ENCODE assay signal across 33 mouse cellular contexts in genomic region chr3:151899094-151899493, GRCm38 (mm10).
"Had no signal": no experiment of that assay in that cellular context is flagged by ENCODE, and none has a peak within 500 bp of the region (broad histone marks: within the 10 kb centered on the region; RNA-seq: fewer than 3 reads in every experiment).

No protein-coding gene starts in this region.

- H3K9me3 ChIP-seq: heart, embryonic 10.5 days; heart, embryonic 12.5 days; heart, embryonic 13.5 days; heart, embryonic 15.5 days; hindbrain, embryonic 10.5 days; hindbrain, embryonic 12.5 days; hindbrain, embryonic 13.5 days; hindbrain, embryonic 15.5 days; intestine, embryonic 15.5 days had no signal

- H3K4me3 ChIP-seq: heart, embryonic 10.5 days; heart, embryonic 12.5 days; heart, embryonic 13.5 days; heart, embryonic 15.5 days; hindbrain, embryonic 10.5 days; hindbrain, embryonic 12.5 days; hindbrain, embryonic 13.5 days; hindbrain, embryonic 15.5 days; intestine, embryonic 15.5 days; layer of hippocampus, adult 2 months had no signal

- H3K27me3 ChIP-seq: heart, embryonic 12.5 days; heart, embryonic 13.5 days; heart, embryonic 15.5 days; hindbrain, embryonic 12.5 days; hindbrain, embryonic 13.5 days; hindbrain, embryonic 15.5 days; intestine, embryonic 15.5 days had no signal

- H3K27ac ChIP-seq: heart, embryonic 10.5 days; heart, embryonic 13.5 days; heart, embryonic 15.5 days; hindbrain, embryonic 10.5 days; hindbrain, embryonic 12.5 days; hindbrain, embryonic 13.5 days; hindbrain, embryonic 14.5 days; hindbrain, embryonic 15.5 days; hindbrain, postnatal 0 days; intestine, embryonic 15.5 days; kidney, postnatal 0 days; layer of hippocampus, adult 2 months had no signal

- H3K36me3 ChIP-seq: heart, embryonic 10.5 days; heart, embryonic 12.5 days; heart, embryonic 13.5 days; heart, embryonic 15.5 days; hindbrain, embryonic 10.5 days; hindbrain, embryonic 12.5 days; hindbrain, embryonic 13.5 days; hindbrain, embryonic 15.5 days; intestine, embryonic 15.5 days had no signal

- H3K4me2 ChIP-seq: heart, embryonic 11.5 days; heart, embryonic 12.5 days; heart, embryonic 13.5 days; heart, embryonic 15.5 days; hindbrain, embryonic 12.5 days; hindbrain, embryonic 13.5 days; hindbrain, embryonic 14.5 days; hindbrain, embryonic 15.5 days; intestine, embryonic 15.5 days had no signal

- H3K4me1 ChIP-seq: heart, embryonic 10.5 days; hindbrain, embryonic 12.5 days; hindbrain, embryonic 13.5 days; hindbrain, embryonic 15.5 days; intestine, embryonic 15.5 days had no signal

- ATAC-seq: hindbrain, embryonic 16.5 days; hindbrain, postnatal 0 days; inflammation-experienced regulatory T-cells, adult 6 months; intestine, embryonic 15.5 days; intestine, embryonic 16.5 days; intestine, postnatal 0 days had no signal

- H3K9ac ChIP-seq: heart, embryonic 12.5 days; heart, embryonic 13.5 days; heart, embryonic 15.5 days; hindbrain, embryonic 12.5 days; hindbrain, embryonic 13.5 days; hindbrain, embryonic 14.5 days; hindbrain, embryonic 15.5 days; intestine, embryonic 15.5 days had no signal

- DNase-seq: heart, postnatal 10 days; heart, postnatal 14 days; heart, postnatal 36 days; heart, postnatal 4 days; kidney, adult 11 months; kidney, adult 18-20 months; kidney, adult 2 months; kidney, adult 8-10 months; kidney, adult 9 months; kidney, postnatal 10 days; kidney, postnatal 14 days; kidney, postnatal 25 days; kidney, postnatal 36 days; kidney, postnatal 4 days; layer of hippocampus, postnatal 36 days had no signal
